Mouse (Mus musculus): ENCODE measurements around the gene Fgl2.

Fgl2 gene

GRCm38 (mm10) chr5:21384252-21384960 lies 12.0 kb downstream of the Fgl2 start:
- no peak for DNase-seq (ENCODE audit: low read depth, low spot score)

GRCm38 (mm10) chr5:21384976-21385375 lies 12.5 kb downstream of the Fgl2 start:
- no peak for DNase-seq (ENCODE audit: low read depth, low spot score)

- DNase-seq (ENCODE audit: low read depth, low spot score): no peak
Measured at GRCm38 (mm10) chr5:21386432-21386831, 14.0 kb downstream of the Fgl2 start.

GRCm38 (mm10) chr5:21387340-21387739 lies 14.9 kb downstream of the Fgl2 start:
- no peak for DNase-seq (ENCODE audit: low read depth, low spot score)

- DNase-seq (ENCODE audit: low read depth, low spot score): no peak
Measured at GRCm38 (mm10) chr5:21388855-21389254, 16.4 kb downstream of the Fgl2 start.

- no peak for DNase-seq (ENCODE audit: low read depth, low spot score)
Measured at GRCm38 (mm10) chr5:21391616-21392384, 19.4 kb downstream of the Fgl2 start.

GRCm38 (mm10) chr5:21394562-21394961 lies 22.1 kb downstream of the Fgl2 start:
- DNase-seq (ENCODE audit: low read depth, low spot score): no peak

GRCm38 (mm10) chr5:21395205-21395840 lies 22.9 kb downstream of the Fgl2 start:
- no peak for DNase-seq (ENCODE audit: low read depth, low spot score)

GRCm38 (mm10) chr5:21411261-21411666 lies 38.8 kb downstream of the Fgl2 start:
- no peak for DNase-seq (ENCODE audit: low read depth, low spot score)

GRCm38 (mm10) chr5:21412056-21412455 lies 39.6 kb downstream of the Fgl2 start:
- DNase-seq (ENCODE audit: low read depth, low spot score): no peak

GRCm38 (mm10) chr5:21413322-21413721 lies 40.9 kb downstream of the Fgl2 start:
- no peak for DNase-seq (ENCODE audit: low read depth, low spot score)

GRCm38 (mm10) chr5:21414116-21414820 lies 41.8 kb downstream of the Fgl2 start:
- no peak for DNase-seq (ENCODE audit: low read depth, low spot score)

GRCm38 (mm10) chr5:21418613-21419012 lies 46.2 kb downstream of the Fgl2 start:
- DNase-seq (ENCODE audit: low read depth, low spot score): no peak

- peak; percentile 22 for DNase-seq (ENCODE audit: low read depth, low spot score)
Measured at GRCm38 (mm10) chr5:21420609-21421008, 48.2 kb downstream of the Fgl2 start.

- peak; percentile 93 for DNase-seq (ENCODE audit: low read depth, low spot score)
Measured at GRCm38 (mm10) chr5:21424614-21425602, 52.5 kb downstream of the Fgl2 start, which contains the start of the genes Ccdc146 and Fam185a. TSS of gene Ccdc146 (minus strand) at chr5:21424677. TSS of gene Fam185a (plus strand) at chr5:21424958.

- no peak for DNase-seq (ENCODE audit: low read depth, low spot score)
Measured at GRCm38 (mm10) chr5:21426666-21427065, 54.2 kb downstream of the Fgl2 start.

Measured in retina, adult 2 months (tissue).